Mouse (Mus musculus) forebrain, embryonic 14.5 days (tissue): ENCODE measurements around the gene Fam3c. TPM values are rescaled to one million over a fixed set of nuclear protein-coding genes. Genes with fewer than 3 reads are reported as not detected.

ENCODE experiments used
- ATAC-seq: fragments of 200-750 bp; cut with Nextera tagmentation; 2 replicates; pipeline ENCODE4 v1.8.0; 2017; ENCODE audit warnings: mild to moderate bottlenecking, moderate library complexity
- DNase-seq: peaks from one replicate; pipeline ENCODE4 v3.0.0-alpha.2; 2015; ENCODE audit warnings: low spot score
- H3K27ac ChIP-seq: fragments of 300-500 bp; sonication (generic); 2 replicates; pipeline ENCODE4 v1.5.1; 2014; ENCODE audit warnings: low read depth, mild to moderate bottlenecking, control low read depth, low read length, moderate library complexity
- H3K27me3 ChIP-seq: fragments of 300-500 bp; sonication (generic); replicated peaks from 2 replicates; pipeline ENCODE4 v1.6.1; 2014; ENCODE audit warnings: low read length, control low read depth, mixed read lengths; ENCODE audit not compliant: control insufficient read depth, insufficient read depth
- H3K36me3 ChIP-seq: fragments of 300-500 bp; sonication (generic); 2 replicates; pipeline ENCODE4 v1.6.1; 2014; ENCODE audit warnings: low read length, control low read depth; ENCODE audit not compliant: control insufficient read depth, insufficient read depth
- H3K4me1 ChIP-seq: fragments of 300-500 bp; sonication (generic); 2 replicates; pipeline ENCODE4 v1.6.1; 2014; ENCODE audit warnings: antibody characterized with exemption, low read length, control low read depth; ENCODE audit not compliant: control insufficient read depth, insufficient read depth
- H3K4me2 ChIP-seq: fragments of 300-500 bp; sonication (generic); 2 replicates; pipeline ENCODE4 v1.6.1; 2014; ENCODE audit warnings: mild to moderate bottlenecking, control low read depth, low read length
- H3K4me3 ChIP-seq: fragments of 300-500 bp; sonication (generic); 2 replicates; pipeline ENCODE4 v1.5.1; 2014; ENCODE audit warnings: low read depth, low read length, control low read depth
- H3K9ac ChIP-seq: fragments of 300-500 bp; sonication (generic); 2 replicates; pipeline ENCODE4 v1.6.1; 2014; ENCODE audit warnings: mild to moderate bottlenecking, low read length, control low read depth, moderate library complexity
- H3K9me3 ChIP-seq: fragments of 300-500 bp; sonication (generic); replicated peaks from 2 replicates; pipeline ENCODE4 v1.6.1; 2016; ENCODE audit warnings: low read length, control low read depth, mixed read lengths; ENCODE audit not compliant: control insufficient read depth
- WGBS: fragments of 180-500 bp; shearing (Covaris S2); extraction: QIAGEN DNeasy Blood & Tissue Kit; methylation state at CpG from one replicate; pipeline ENCODE4 v1.1.7; 2014; 5-methylcytosine and 5-hydroxymethylcytosine counted together
- polyA plus RNA-seq: library from polyadenylated mRNA; unstranded; fragments of >200 nt; fragmentation: Nextera tagmentation; extraction: Ambion mirVana; gene quantifications from 2 replicates; pipeline ENCODE4 v1.2.1, GENCODE M21; 2014

Fam3c gene
- polyA plus RNA-seq, 1 experiment from 2014 or later, result 43.8 TPM

- 90% methylated on average over 5 of the region's 5 CpGs for WGBS
- no peaks in the 10 kb centered on the region for H3K4me1 ChIP-seq
- no peak for DNase-seq
- no peak for ATAC-seq
- H3K4me2 ChIP-seq, result no peak overlapping the region
- H3K9me3 ChIP-seq, result no peaks in the 10 kb centered on the region
- no peak overlapping the region for H3K4me3 ChIP-seq
- no peaks in the 10 kb centered on the region for H3K36me3 ChIP-seq
- H3K9ac ChIP-seq, result no peak overlapping the region
- no peaks in the 10 kb centered on the region for H3K27me3 ChIP-seq
- no peak overlapping the region for H3K27ac ChIP-seq
Measured at GRCm38 (mm10) chr6:22385254-22385870, 29.3 kb upstream of the Fam3c start.

GRCm38 (mm10) chr6:22380269-22380668 lies 24.2 kb upstream of the Fam3c start:
- H3K27me3 ChIP-seq, result no peaks in the 10 kb centered on the region
- no peak overlapping the region for H3K4me3 ChIP-seq
- no peaks in the 10 kb centered on the region for H3K36me3 ChIP-seq
- DNase-seq (no peak), ATAC-seq (no peak)
- no peak overlapping the region for H3K27ac ChIP-seq
- H3K4me1 ChIP-seq, result no peaks in the 10 kb centered on the region
- H3K9me3 ChIP-seq, result no peaks in the 10 kb centered on the region
- WGBS, result 95% methylated on average over 3 of the region's 3 CpGs
- H3K4me2 ChIP-seq, result no peak overlapping the region
- no peak overlapping the region for H3K9ac ChIP-seq

GRCm38 (mm10) chr6:22379831-22380230 lies 23.8 kb upstream of the Fam3c start:
- no peak for DNase-seq

GRCm38 (mm10) chr6:22378462-22378861 lies 22.4 kb upstream of the Fam3c start:
- DNase-seq (no peak), ATAC-seq (no peak)
- Histone ChIP-seq H3K4me3 (no peak overlapping the region), H3K27me3 (no peaks in the 10 kb centered on the region), H3K9me3 (no peaks in the 10 kb centered on the region), H3K4me2 (no peak overlapping the region), H3K9ac (no peak overlapping the region), H3K4me1 (no peaks in the 10 kb centered on the region), H3K36me3 (no peaks in the 10 kb centered on the region), H3K27ac (no peak overlapping the region)
- 77% methylated on average over 5 of the region's 5 CpGs for WGBS

More at GRCm38 (mm10) chr6:22379831-22380230, 23.8 kb upstream of the Fam3c start:
- Histone ChIP-seq H3K9me3 (no peaks in the 10 kb centered on the region), H3K27me3 (no peaks in the 10 kb centered on the region), H3K9ac (no peak overlapping the region), H3K4me3 (no peak overlapping the region), H3K4me1 (no peaks in the 10 kb centered on the region), H3K27ac (no peak overlapping the region), H3K4me2 (no peak overlapping the region), H3K36me3 (no peaks in the 10 kb centered on the region)
- WGBS, result 100% methylated on average over 1 of the region's 1 CpGs
- no peak for ATAC-seq

- 85% methylated on average over 3 of the region's 3 CpGs for WGBS
- DNase-seq (no peak), ATAC-seq (no peak)
- no peak overlapping the region for H3K9ac ChIP-seq
- H3K27ac ChIP-seq, result no peak overlapping the region
- H3K4me1 ChIP-seq, result no peaks in the 10 kb centered on the region
- no peak overlapping the region for H3K4me3 ChIP-seq
- no peak overlapping the region for H3K4me2 ChIP-seq
- no peaks in the 10 kb centered on the region for H3K27me3 ChIP-seq
- H3K9me3 ChIP-seq, result no peaks in the 10 kb centered on the region
- H3K36me3 ChIP-seq, result no peaks in the 10 kb centered on the region
Measured at GRCm38 (mm10) chr6:22374791-22375190, 18.7 kb upstream of the Fam3c start.

- Histone ChIP-seq H3K4me2 (no peak overlapping the region), H3K4me3 (no peak overlapping the region), H3K27me3 (no peaks in the 10 kb centered on the region), H3K27ac (no peak overlapping the region), H3K9ac (no peak overlapping the region), H3K4me1 (no peaks in the 10 kb centered on the region), H3K36me3 (no peaks in the 10 kb centered on the region), H3K9me3 (no peaks in the 10 kb centered on the region)
- no peak for ATAC-seq
- no peak for DNase-seq
- 86% methylated on average over 2 of the region's 2 CpGs for WGBS
Measured at GRCm38 (mm10) chr6:22373476-22373875, 17.4 kb upstream of the Fam3c start.

GRCm38 (mm10) chr6:22366977-22367376 lies 10.9 kb upstream of the Fam3c start:
- no peaks in the 10 kb centered on the region for H3K4me1 ChIP-seq
- H3K27ac ChIP-seq, result no peak overlapping the region
- no peaks in the 10 kb centered on the region for H3K36me3 ChIP-seq
- no peaks in the 10 kb centered on the region for H3K27me3 ChIP-seq
- no peaks in the 10 kb centered on the region for H3K9me3 ChIP-seq
- no peak overlapping the region for H3K9ac ChIP-seq
- WGBS, result 95% methylated on average over 2 of the region's 2 CpGs
- H3K4me2 ChIP-seq, result no peak overlapping the region
- no peak for DNase-seq
- ATAC-seq, result no peak
- H3K4me3 ChIP-seq, result no peak overlapping the region

- H3K4me3 ChIP-seq, result no peak overlapping the region
- no peaks in the 10 kb centered on the region for H3K27me3 ChIP-seq
- ATAC-seq (no peak), DNase-seq (no peak)
- H3K9me3 ChIP-seq, result no peaks in the 10 kb centered on the region
- H3K36me3 ChIP-seq, result no peaks in the 10 kb centered on the region
- no peak overlapping the region for H3K9ac ChIP-seq
- no peak overlapping the region for H3K4me2 ChIP-seq
- no peak overlapping the region for H3K27ac ChIP-seq
- no peaks in the 10 kb centered on the region for H3K4me1 ChIP-seq
- WGBS, result 83% methylated on average over 3 of the region's 3 CpGs
Measured at GRCm38 (mm10) chr6:22363590-22363989, 7.5 kb upstream of the Fam3c start.

GRCm38 (mm10) chr6:22361941-22362340 lies 5.9 kb upstream of the Fam3c start:
- Histone ChIP-seq H3K27me3 (no peaks in the 10 kb centered on the region), H3K4me1 (no peaks in the 10 kb centered on the region), H3K4me3 (no peak overlapping the region), H3K9me3 (no peaks in the 10 kb centered on the region), H3K9ac (no peak overlapping the region), H3K4me2 (no peak overlapping the region), H3K27ac (no peak overlapping the region), H3K36me3 (no peaks in the 10 kb centered on the region)
- 76% methylated on average over 3 of the region's 3 CpGs for WGBS
- no peak for ATAC-seq
- DNase-seq, result no peak
